Mouse (Mus musculus) forebrain, embryonic 16.5 days (tissue): ENCODE measurements around the gene Sdhaf1. TPM values are rescaled to one million over a fixed set of nuclear protein-coding genes. Genes with fewer than 3 reads are reported as not detected.

Experiments used
- ATAC-seq: fragments of 200-750 bp; cut with Nextera tagmentation; 2 replicates; pipeline ENCODE4 v1.8.0; 2017; ENCODE audit warnings: mild to moderate bottlenecking, moderate library complexity
- H3K27ac ChIP-seq: fragments of 300-500 bp; sonication (generic); 2 replicates; pipeline ENCODE4 v1.5.1; 2014; ENCODE audit warnings: low read length, control low read depth
- H3K27me3 ChIP-seq: fragments of 300-500 bp; sonication (generic); replicated peaks from 2 replicates; pipeline ENCODE4 v1.6.1; 2014; ENCODE audit warnings: low read length; ENCODE audit not compliant: control insufficient read depth, insufficient read depth
- H3K36me3 ChIP-seq: fragments of 300-500 bp; sonication (generic); 2 replicates; pipeline ENCODE4 v1.6.1; 2014; ENCODE audit not compliant: control insufficient read depth, insufficient read depth
- H3K4me1 ChIP-seq: fragments of 300-500 bp; sonication (generic); replicated peaks from 2 replicates; pipeline ENCODE4 v1.6.1; 2014; ENCODE audit warnings: low read length; ENCODE audit not compliant: control insufficient read depth, insufficient read depth
- H3K4me2 ChIP-seq: fragments of 300-500 bp; sonication (generic); 2 replicates; pipeline ENCODE4 v1.6.1; 2014; ENCODE audit warnings: mild to moderate bottlenecking, low read length, control low read depth
- H3K4me3 ChIP-seq: fragments of 300-500 bp; sonication (generic); replicated peaks from 2 replicates; pipeline ENCODE4 v1.5.1; 2014; ENCODE audit warnings: mild to moderate bottlenecking, low read length, control low read depth
- H3K9ac ChIP-seq: fragments of 300-500 bp; sonication (generic); replicated peaks from 2 replicates; pipeline ENCODE4 v1.6.1; 2014; ENCODE audit warnings: low read depth, low read length, control low read depth
- H3K9me3 ChIP-seq: fragments of 300-500 bp; sonication (generic); 2 replicates; pipeline ENCODE4 v1.6.1; 2016; ENCODE audit warnings: low read length; ENCODE audit not compliant: control insufficient read depth
- WGBS: fragments of 180-500 bp; shearing (Covaris S2); extraction: QIAGEN DNeasy Blood & Tissue Kit; methylation state at CpG from one replicate; pipeline ENCODE4 v1.1.7; 2014; 5-methylcytosine and 5-hydroxymethylcytosine counted together
- polyA plus RNA-seq: library from polyadenylated mRNA; unstranded; fragments of >200 nt; fragmentation: Nextera tagmentation; extraction: Ambion mirVana; gene quantifications from 2 replicates; pipeline ENCODE4 v1.2.1, GENCODE M21; 2015

The Sdhaf1 gene
- polyA plus RNA-seq, 1 experiment from 2014 or later: 18.0 TPM

DNA sequence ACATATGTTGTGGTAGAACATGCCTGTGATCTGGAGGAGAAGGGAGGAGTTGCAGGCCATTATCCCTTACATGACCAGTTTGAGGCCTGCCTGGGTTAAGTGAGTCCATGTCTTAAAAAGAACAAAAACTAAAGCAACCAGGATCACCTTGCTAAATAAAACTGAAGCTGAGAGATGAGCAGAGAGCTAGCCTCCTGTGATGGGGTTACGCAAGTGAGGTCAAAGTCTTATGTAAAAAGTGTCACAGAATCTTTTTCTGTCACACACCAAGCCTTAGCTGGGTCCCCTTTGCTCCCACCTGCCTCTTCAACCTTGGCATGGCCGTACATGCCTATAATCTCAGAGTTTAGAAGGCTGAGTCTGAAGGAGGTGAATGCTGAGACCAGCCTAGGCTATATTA is 2.7 kb downstream of the Sdhaf1 start:
- no peak for ATAC-seq
- no peak overlapping the region for H3K27ac ChIP-seq
- H3K4me2 ChIP-seq: peak overlapping the region; percentile 66
- no peaks in the 10 kb centered on the region for H3K27me3 ChIP-seq
- no peak overlapping the region for H3K4me3 ChIP-seq
- 82% methylated on average over 2 of the region's 2 CpGs for WGBS
- H3K4me1 ChIP-seq: peaks cover 16% of the 10 kb centered on the region
- no peaks in the 10 kb centered on the region for H3K36me3 ChIP-seq
- H3K9me3 ChIP-seq: 0 out of 2 replicates have a peak, but pooled peaks cover 2% of the 10 kb centered on the region
- no peak overlapping the region for H3K9ac ChIP-seq

DNA sequence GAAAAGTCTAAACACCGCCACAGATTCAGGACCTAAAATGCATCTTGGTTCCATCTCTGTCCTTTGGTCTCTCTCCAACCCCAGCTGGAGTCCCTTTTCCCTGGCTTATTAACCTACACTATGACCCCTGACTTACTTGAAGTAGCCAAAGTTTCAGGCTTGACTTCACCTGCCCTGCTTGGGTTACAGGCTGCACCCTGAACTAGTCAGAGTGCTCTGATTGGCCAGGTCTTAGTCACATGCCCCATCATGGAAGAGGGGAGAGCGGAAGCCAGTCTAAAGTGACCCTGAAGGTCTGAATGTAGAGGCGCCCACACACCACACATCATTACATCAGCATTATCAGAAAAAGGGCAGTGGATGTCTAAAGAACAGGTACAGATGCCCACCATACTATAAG is 5.6 kb downstream of the Sdhaf1 start:
- WGBS: 83% methylated on average over 3 of the region's 3 CpGs
- no peak overlapping the region for H3K4me2 ChIP-seq
- H3K4me3 ChIP-seq: no peak overlapping the region
- ATAC-seq: no peak
- H3K9me3 ChIP-seq: no peaks in the 10 kb centered on the region
- H3K27me3 ChIP-seq: no peaks in the 10 kb centered on the region
- H3K4me1 ChIP-seq: peaks cover 16% of the 10 kb centered on the region
- H3K9ac ChIP-seq: no peak overlapping the region
- no peak overlapping the region for H3K27ac ChIP-seq
- no peaks in the 10 kb centered on the region for H3K36me3 ChIP-seq

DNA sequence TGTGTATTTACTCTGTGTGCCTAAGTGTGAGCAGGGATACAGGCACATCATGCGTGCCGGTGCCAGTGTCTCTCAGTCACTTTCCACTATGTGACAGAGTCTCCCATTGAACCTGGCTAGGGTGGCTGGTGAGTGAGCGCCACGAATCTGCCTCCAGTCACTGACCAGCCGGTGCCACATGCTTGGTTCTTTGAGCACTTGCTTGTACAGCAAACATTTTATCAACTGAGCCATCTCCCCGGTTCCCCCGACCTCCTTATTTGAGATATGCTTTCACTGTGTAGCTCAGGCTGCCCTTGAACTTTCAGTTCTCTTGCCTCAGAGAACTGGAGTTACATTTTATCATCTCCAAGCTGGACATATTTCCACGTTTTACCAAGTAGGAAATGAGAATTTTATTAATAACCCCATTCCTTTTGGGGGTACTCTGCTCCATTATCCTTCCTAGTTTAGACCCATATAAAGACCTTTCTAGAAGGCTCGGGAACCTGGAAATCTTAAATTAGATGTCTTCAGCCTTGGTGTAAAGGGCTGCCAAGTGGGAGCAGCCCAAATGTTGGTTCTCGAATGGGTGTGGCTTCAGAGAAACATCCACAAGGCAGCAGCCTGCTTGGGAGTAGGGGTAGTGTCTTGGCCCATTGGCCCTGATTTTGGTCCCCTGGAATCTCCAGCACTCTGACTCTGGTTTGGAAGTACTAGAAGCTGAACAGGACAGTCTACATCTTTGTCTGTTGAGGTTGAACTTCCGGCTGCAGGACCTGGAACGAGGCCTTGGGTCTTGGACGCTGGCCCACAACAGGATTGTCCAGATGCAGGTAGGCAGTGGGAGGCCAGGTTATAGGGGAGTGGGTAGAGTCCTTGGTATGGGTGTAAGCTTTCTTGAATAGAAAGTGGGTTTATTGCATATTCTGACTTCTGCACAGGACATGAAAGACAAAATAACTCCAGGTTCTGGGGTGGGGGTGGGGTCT is 7.9 kb downstream of the Sdhaf1 start:
- Histone ChIP-seq H3K9ac (no peak overlapping the region), H3K27me3 (no peaks in the 10 kb centered on the region), H3K4me1 (peaks cover 4% of the 10 kb centered on the region; the same call in 1 of the 2 replicates), H3K27ac (no peak overlapping the region), H3K9me3 (no peaks in the 10 kb centered on the region), H3K4me3 (no peak overlapping the region), H3K36me3 (no peaks in the 10 kb centered on the region), H3K4me2 (no peak overlapping the region)
- no peak for ATAC-seq
- WGBS: 78% methylated on average over 13 of the region's 13 CpGs

DNA sequence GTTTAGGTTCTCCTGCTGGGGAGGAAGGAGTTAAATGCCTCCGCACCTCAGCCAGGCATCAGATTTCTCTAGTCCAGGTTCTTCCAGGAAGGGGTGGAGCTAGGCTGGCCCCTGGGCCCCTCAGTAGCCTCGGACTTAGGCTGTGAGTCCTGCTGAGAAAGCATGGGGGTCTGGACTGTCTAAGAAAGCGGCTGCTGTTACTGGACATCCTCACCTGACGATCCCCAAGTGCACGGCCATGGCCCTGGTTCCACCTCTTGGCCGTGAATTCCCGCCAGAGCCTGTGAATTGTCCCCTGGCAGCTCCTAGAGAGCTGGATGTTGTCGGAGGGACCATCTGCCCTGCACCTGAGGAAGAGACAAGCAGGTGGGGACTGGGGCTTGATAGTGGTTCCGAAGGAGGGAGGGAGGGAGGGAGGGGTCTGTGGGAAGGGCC is 9.0 kb downstream of the Sdhaf1 start, which contains the start of gene Syne4:
TSS of gene Syne4 (plus strand) at position 87 of the 435 bp plus-strand sequence.
- no peaks in the 10 kb centered on the region for H3K36me3 ChIP-seq
- no peaks in the 10 kb centered on the region for H3K27me3 ChIP-seq
- no peak within 1 kb of the TSS for H3K9ac ChIP-seq
- no peak within 1 kb of the TSS for H3K4me2 ChIP-seq
- WGBS: 4% methylated on average over 9 of the region's 9 CpGs
- H3K9me3 ChIP-seq: no peaks in the 10 kb centered on the region
- ATAC-seq: no peak
- no peak within 1 kb of the TSS for H3K4me3 ChIP-seq
- H3K4me1 ChIP-seq: peaks cover 3% of the 10 kb centered on the region; the same call in 1 of the 2 replicates
- H3K27ac ChIP-seq: no peak within 1 kb of the TSS

DNA sequence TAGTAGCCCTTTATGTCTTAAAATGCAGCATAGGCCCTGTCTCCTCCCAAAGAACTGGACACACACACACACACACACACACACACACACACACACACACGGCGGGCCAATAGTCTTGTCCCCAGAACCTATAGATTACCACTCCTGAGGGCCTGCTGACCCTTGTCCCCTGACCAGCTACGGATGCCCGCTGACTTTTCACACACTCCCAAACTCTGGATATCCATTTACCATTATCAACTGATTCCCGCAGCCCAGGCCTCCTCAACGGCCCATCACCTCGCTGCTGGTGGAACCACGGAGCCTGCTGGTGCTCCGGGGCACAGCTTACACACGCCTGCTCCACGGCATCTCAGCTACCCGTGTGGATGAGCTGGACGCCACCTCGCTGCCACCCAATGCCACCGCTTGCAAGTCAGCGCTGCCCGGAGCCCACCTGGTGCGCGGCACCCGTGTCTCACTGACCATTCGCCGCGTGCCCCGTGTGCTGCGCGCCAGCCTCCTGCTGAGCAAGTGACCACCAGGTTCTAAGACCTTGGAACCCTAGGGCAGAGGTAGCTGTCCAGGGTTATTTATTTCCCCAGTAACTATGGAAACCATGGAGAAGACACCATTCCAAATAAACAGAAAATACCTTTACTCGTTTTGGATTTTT is 9.9 kb downstream of the Sdhaf1 start:
- Histone ChIP-seq H3K4me3 (no peak overlapping the region), H3K36me3 (no peaks in the 10 kb centered on the region), H3K9ac (no peak overlapping the region), H3K4me2 (no peak overlapping the region), H3K9me3 (no peaks in the 10 kb centered on the region), H3K4me1 (peaks cover 10% of the 10 kb centered on the region), H3K27ac (no peak overlapping the region), H3K27me3 (no peaks in the 10 kb centered on the region)
- WGBS: 46% methylated on average over 27 of the region's 27 CpGs
- no peak for ATAC-seq

DNA sequence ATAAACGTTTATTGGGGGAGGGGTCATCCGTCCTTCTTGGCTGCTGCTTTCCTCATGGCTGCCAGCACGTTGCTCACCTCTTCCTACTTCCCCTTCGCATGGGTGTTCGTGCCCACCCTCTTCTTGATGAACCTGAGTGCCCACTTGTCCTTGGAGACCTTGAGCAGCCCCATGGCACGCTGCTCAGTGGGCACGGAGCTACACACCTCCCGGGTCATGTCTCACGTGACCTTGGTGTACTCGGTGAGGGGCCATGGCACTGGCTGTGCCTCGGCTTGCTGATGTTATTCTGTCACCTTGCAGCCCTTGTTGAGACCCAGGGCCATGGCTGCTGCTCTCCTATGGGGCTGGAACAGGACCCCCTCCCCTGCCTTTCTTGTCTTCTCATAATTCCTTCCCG is 13.6 kb downstream of the Sdhaf1 start:
- peaks cover 15% of the 10 kb centered on the region for H3K4me1 ChIP-seq
- H3K4me2 ChIP-seq: no peak overlapping the region
- peaks cover 20% of the 10 kb centered on the region for H3K36me3 ChIP-seq
- H3K9ac ChIP-seq: no peak overlapping the region
- no peak overlapping the region for H3K4me3 ChIP-seq
- H3K9me3 ChIP-seq: no peaks in the 10 kb centered on the region
- WGBS: 90% methylated on average over 12 of the region's 12 CpGs
- ATAC-seq: no peak
- H3K27me3 ChIP-seq: no peaks in the 10 kb centered on the region
- no peak overlapping the region for H3K27ac ChIP-seq

DNA sequence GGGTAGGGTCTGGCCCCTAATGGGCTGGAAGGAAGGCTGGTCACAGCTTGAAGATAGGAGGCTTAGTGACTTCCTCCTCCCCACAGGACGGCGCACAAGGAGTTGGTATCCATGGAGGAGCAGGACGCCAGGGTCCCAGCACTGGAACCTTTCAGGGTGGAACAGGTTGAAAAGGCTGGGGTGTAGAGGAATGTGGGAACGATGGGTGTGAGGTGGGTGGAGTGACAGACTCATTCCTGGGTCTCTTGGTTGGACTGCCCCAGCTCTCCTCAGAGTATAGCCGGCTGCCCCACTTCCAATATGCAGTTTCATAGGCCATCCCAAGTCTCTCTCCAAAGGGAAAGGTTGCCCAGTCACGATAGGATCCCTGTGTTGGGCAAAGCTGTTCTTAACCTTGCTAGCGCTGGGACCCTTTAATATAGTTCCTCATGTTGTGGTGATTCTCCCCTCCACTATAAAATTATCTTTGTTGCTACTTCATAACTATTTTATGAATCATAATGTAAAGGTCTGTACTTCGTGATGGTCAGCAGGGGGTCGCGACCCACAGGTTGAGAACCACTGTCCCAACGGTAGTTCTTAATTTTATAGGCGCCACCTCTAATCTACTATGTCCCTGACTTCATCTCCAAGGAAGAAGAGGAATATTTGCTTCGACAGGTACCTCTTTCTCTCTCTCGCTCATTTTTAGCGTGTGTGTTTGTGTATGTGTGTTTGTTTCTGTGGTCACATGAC is 14.1 kb downstream of the Sdhaf1 start:
- Histone ChIP-seq H3K4me1 (peaks cover 15% of the 10 kb centered on the region), H3K4me2 (peak overlapping the region; percentile 92), H3K27ac (no peak overlapping the region), H3K9me3 (no peaks in the 10 kb centered on the region), H3K36me3 (peaks cover 21% of the 10 kb centered on the region), H3K9ac (peak overlapping the region; percentile 77), H3K27me3 (no peaks in the 10 kb centered on the region), H3K4me3 (peak overlapping the region; percentile 83)
- WGBS: 67% methylated on average over 15 of the region's 15 CpGs
- ATAC-seq: no peak

DNA sequence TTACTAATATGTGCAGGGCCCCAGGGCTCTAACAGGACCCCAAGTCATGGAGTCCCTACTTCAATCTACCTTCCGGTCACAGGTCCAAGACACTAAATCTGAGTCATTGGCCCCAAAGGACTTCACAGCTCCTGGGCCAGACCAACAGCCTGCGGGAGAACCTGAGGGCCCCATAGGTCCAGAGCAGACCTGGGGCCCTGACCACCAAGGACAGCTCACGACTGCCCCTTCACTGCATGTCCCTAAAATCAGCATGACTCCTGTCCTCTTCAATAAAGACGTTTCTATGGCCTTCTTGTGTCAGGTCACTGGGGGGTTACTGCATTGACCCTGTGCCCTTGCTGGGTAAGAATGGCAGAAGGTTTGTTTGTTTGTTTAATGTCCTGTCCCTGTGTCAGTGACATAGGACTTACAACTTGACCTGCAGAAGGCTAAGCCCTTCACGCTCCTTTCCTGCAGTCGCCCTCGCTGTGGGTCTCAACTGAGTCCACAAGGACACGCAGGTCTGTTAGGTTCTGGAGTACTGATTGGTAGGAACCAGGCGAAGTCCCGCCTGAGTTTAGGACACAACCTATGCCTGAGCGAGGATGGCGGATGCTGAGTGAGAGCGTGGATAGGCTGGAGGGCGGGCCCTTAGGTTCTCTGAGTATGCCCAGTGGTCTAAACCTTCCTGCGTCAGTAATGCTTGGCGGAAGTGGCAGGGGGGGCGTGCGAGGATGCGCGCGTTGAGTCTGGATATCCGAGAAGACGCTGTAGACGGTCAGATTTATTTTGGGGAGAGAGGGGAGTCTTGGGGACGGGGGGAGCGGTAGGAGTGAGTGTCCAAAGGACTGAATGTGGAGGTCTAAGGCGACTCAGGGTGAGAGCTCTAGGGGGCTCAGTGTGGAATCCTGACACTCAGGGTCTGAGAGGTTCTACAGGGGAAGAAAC is 15.4 kb downstream of the Sdhaf1 start, which contains the start of gene Alkbh6:
TSS of gene Alkbh6 (plus strand) at position 642 of the 930 bp plus-strand sequence.
- Histone ChIP-seq H3K4me2 (peak within 1 kb of the TSS; percentile 92), H3K27me3 (no peaks in the 10 kb centered on the region), H3K4me3 (peak within 1 kb of the TSS; percentile 83), H3K9ac (peak within 1 kb of the TSS; percentile 77), H3K9me3 (no peaks in the 10 kb centered on the region), H3K36me3 (peaks cover 27% of the 10 kb centered on the region), H3K27ac (peak within 1 kb of the TSS; percentile 72), H3K4me1 (peaks cover 15% of the 10 kb centered on the region)
- ATAC-seq: peak; percentile 100
- WGBS: 5% methylated on average over 27 of the region's 27 CpGs
